Mouse (Mus musculus) left cerebral cortex, adult 9 months (tissue): ENCODE data around the gene Lmf2.

Experiments used
- DNase-seq, 2 experiments: peaks; one replicate each; pipeline ENCODE4 v3.0.0; 2022; ENCODE audit warnings: low spot score in 2 of 2

The Lmf2 gene

DNA sequence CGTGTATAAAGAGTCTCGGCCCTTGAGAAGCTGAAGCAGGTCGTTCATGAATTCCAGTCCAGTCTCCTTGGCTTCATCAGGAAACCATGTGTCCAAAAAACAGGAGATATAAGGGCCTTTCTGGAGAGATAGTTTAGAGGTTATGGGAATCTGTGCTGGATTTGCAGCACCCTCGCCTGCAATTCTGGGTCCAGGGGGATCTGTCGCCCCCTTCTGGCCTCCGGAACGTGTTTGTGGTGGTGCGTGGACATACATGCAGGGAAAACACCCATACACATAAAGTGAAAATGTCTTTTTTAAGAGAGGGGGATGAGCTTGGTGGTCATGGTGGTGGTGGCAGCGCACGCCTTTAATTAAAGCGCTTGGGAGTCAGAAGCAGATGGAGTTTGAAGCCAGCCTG lies 39.3 kb downstream of the Lmf2 start:
- DNase-seq, result no peak

DNA sequence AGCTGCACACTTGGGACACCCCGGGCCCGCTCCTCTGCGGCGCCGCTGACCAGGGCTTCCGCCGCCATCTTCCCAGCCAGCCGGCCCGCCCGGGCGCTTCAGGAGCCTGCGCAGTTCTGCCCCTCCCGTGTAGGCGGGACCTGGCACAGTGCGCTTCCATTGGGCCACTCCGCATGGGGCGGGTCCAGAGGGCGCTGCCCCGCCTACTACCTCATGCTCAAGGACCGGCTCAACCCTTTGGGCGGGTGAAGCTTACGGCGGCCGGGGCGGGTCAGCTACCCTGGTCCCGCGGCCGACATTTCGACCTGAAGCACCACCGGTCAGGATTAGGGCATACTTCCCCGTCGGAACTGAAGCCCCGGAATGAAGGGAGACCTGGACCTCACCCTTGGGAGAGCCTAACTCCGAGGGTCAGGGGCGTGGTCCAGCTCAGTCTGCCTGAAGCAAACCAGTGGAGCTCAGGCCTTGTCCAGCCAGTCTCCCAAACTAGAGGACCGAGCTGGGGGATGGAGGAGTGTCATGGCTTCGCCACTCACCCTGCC lies 40.2 kb downstream of the Lmf2 start, which contains the start of gene Sbf1:
TSS of gene Sbf1 (minus strand) at position 122 of the 542 bp plus-strand sequence.
- peak; percentile 92 to 97 for DNase-seq

DNA sequence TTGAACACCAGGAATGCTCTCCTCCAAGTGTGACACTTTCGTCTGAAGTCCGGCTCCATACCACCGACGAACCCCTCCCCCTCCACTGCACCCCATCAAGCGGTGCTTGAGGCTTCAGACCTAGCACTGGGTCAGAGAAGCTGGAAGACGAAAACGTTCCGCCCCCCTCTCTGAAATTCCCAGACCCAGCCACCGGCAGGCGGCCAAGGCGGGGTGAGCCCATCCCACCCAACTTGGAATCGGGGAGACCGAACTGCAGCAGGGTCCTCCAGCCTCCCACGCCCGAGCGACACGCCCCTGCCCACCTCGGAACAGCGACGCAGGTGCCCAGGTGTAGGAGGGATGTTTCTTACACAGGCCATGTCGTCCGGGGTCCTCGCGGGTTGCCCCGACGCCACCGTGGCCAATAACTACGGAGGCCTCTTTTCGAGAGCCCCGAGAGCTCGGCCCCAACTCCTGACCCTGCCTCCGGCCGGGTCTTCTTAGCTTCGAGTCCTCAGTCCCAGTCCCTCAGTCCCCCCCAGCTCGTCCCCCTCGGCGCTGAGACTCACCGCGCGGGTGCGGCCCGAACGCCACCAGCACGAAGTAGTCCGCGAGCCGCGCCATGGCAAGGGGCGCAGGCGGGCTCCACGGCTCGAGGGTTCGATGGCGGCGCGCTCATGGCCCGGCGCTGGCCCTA lies 40.8 kb downstream of the Lmf2 start:
- no peak for DNase-seq

DNA sequence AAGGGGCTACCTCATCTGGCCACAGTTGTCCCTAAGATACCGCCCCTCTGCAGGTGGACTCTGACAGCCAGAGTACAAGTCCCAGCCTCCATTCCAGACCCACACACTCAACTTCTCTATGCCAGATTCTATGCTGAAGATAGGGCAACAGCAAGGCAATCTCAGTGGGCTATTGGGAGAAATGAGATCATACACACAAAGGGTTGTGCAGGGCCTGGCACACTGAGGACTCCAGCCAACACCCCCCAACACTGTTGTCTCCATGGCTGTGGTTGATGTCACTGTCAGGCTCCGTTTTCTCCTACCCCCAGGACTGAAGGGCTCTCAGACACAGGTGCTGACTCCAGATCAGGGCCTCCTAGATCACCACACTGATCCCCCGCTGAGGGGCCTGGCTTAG lies 41.4 kb downstream of the Lmf2 start:
- no peak for DNase-seq

DNA sequence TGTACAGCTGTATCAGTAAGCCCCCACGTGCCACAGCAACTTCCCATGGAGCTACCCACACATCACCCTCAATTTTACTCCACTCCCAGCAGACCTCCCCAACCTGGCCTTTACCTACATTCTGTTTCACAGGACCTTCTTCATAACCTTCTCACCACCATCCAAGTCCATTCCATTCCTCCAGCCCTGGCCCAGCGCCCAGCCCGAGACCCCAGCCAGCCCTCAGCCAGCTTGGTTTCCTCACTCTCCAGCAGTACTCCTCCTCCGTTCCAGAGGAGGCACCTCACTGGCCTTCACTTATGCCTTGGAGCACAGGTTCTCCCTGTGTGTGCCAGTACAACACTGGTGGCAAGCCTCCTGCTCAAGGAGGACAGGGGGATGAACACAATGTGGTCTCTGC lies 42.1 kb downstream of the Lmf2 start:
- DNase-seq, result no peak

DNA sequence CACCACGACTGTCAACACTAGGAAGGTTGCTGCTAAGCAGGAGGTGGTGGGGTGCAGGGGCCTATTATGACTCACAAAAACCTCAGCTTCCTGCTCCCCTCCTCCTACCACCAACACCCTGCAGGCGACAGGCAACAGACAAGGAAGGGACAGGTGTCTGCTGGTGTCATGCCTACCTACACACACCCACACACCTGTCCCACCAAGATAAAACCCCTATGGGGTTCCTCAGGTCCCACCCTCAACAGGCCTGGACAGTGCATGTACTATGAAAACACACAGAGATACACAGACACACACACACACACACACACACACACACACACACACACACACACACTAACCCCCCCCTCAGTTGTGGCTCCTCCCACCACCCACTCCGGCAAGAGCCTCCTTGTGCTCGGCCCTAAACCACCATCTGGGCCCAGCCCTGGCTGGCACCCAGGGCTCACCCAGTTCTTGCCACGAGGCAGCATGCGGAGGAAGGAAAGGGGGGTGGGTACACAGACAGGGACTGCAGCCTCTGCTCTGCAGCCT lies 45.4 kb downstream of the Lmf2 start:
- peak; percentile 52 to 76 for DNase-seq

DNA sequence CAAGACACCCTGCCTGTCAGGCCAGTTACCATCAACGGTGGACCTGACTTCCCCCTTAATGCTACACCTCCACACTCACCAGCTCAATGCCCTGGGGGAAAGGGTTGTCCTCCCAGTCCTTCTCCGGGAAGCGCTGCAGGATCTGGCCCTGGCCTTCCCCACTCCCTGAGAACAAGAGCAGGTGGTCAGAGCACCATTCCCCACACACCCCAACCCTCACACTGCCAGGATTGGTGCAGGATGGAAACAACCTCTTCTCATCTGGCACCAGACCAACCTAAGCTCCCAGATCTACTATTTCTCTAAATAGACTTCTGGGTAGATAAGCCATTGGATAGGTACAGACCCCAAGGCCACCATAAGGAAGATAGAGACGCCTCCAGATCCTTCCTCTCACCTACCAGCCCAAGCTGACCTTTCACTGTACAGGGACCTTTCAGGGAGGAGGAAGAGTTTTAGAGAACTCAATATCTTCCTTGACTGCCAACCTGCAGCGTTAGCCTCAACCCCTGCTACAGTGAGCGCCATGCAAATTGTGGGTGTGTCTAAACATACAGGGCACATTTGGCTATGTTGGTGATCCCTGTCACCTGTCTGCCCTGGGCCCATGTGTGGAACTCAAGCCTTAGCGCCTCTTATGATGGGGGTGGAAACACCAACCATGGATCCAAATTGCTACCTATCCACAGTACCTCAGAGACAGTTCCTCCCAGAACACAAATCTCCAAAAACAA lies 46.9 kb downstream of the Lmf2 start:
- DNase-seq, result no peak

DNA sequence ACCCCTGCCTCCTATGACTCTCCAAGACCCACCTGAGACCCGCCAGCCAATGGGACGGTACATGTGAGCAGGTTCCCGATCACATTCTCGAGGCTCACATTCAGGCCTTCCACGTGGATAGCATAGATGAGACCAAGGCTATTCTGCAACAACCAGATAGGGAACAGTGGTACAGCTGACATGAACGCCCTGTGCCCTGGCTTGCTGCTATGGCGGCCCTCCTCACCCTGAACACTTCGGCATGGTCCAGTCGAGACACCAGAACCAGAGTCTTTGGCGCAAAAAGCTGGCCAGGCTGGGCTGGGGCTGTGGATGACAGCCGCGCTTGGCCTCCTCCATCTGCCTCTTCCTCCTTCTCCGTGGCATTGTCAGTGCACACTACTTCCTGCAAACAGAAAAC lies 48.0 kb downstream of the Lmf2 start:
- DNase-seq, result no peak

DNA sequence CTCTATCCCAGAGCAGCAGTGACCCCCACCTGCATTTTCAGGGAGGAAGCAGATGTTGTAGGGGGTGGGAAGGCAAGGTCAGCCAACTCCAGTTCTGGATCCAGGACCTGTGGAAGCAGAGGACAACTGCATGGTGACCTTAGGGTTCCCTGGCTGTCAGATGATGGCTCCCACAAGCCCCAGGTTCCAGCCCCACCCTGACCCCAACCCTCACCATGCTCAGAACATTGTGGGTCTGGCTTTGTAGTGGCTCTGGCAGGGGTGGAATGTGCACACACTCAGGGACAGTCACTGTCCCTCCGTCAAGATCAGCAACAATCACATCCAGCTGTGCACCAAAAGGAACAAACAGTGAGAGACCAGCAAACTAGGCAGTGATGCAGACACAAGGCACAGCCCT lies 49.5 kb downstream of the Lmf2 start:
- DNase-seq, result no peak
